Mouse (Mus musculus) lung, adult 2 months (tissue): ENCODE measurements at regions not wholly inside any gene's neighbourhood (a gene's known extent, or its start where the extent isn't known, plus 50 kb on each side); places are given as distances from the start of the nearest gene placed in this dataset.

Experiments
- CTCF ChIP-seq: fragments of 200-500 bp; IDR thresholded peaks from 2 replicates; pipeline ENCODE4 v1.5.1; 2011; ENCODE audit warnings: mild to moderate bottlenecking, low read length, control low read depth; ENCODE audit not compliant: insufficient read depth
- POLR2A ChIP-seq: fragments of 200-500 bp; IDR thresholded peaks from 2 replicates; pipeline ENCODE4 v1.6.1; 2011; ENCODE audit warnings: low read depth, mild to moderate bottlenecking, control low read depth, low read length, borderline replicate concordance; ENCODE audit errors: extremely low read depth

- TF ChIP-seq CTCF (no peak), POLR2A (no peak)
Measured at GRCm38 (mm10) chr6:67178531-67178930, 59.4 kb upstream of the Serbp1 start.
